Mouse (Mus musculus): ENCODE measurements around the gene B3gnt4. TPM values are rescaled to one million over a fixed set of nuclear protein-coding genes. Genes with fewer than 3 reads are reported as not detected.
"Not testable (repeated sequence)": the region's sequence is repeated elsewhere in the genome, so short reads cannot be mapped to it uniquely, and the experiment has no call there.

The B3gnt4 gene
- total and polyA plus RNA-seq, 2 experiments from 2014 or later = 1.7 to 2.5 TPM

GRCm38 (mm10) chr5:123489112-123489785 lies 21.0 kb upstream of the B3gnt4 start, which contains the start of the genes Lrrc43 and Il31:
Gene Lrrc43, plus strand, starts transcription at chr5:123489305.
Gene Il31, minus strand, starts transcription at chr5:123489489.
- Histone ChIP-seq H3K4me1 (ENCODE audit: insufficient read depth) (0 out of 2 replicates have a peak, but pooled peaks cover 4% of the 10 kb centered on the region), H3K27ac (ENCODE audit: low read depth, low read length) (no peak within 1 kb of the TSS), H3K9ac (no peak within 1 kb of the TSS), H3K4me2 (ENCODE audit: low read depth) (peak within 1 kb of the TSS; percentile 46), H3K27me3 (ENCODE audit: insufficient read depth, low read length) (no peaks in the 10 kb centered on the region), H3K4me3 (ENCODE audit: low read depth, low read length) (peak within 1 kb of the TSS; percentile 24), H3K9me3 (ENCODE audit: low read length) (no peaks in the 10 kb centered on the region), H3K36me3 (ENCODE audit: insufficient read depth) (no peaks in the 10 kb centered on the region)
- 6% methylated on average over 25 of the region's 25 CpGs for WGBS
- DNase-seq (peak; percentile 64), ATAC-seq (peak; percentile 73)
- TF ChIP-seq CTCF (IDR thresholded peaks at IDR 0.05; ENCODE audit: low read depth) = no peak

- Histone ChIP-seq H3K36me3 (ENCODE audit: insufficient read depth) (no peaks in the 10 kb centered on the region), H3K4me1 (ENCODE audit: insufficient read depth) (0 out of 2 replicates have a peak, but pooled peaks cover 4% of the 10 kb centered on the region), H3K9me3 (ENCODE audit: low read length) (no peaks in the 10 kb centered on the region), H3K27ac (ENCODE audit: low read depth, low read length) (no peak overlapping the region), H3K4me2 (ENCODE audit: low read depth) (no peak overlapping the region), H3K27me3 (ENCODE audit: insufficient read depth, low read length) (no peaks in the 10 kb centered on the region), H3K9ac (no peak overlapping the region), H3K4me3 (ENCODE audit: low read depth, low read length) (no peak overlapping the region)
- 78% methylated on average over 9 of the region's 9 CpGs for whole genome bisulfite sequencing
- no peak for DNase-seq
- TF ChIP-seq CTCF (IDR thresholded peaks at IDR 0.05; ENCODE audit: low read depth) = no peak
- no peak for ATAC-seq
Measured at GRCm38 (mm10) chr5:123489935-123490334, 20.3 kb upstream of the B3gnt4 start.

- Histone ChIP-seq H3K4me3 (ENCODE audit: low read depth, low read length) (no peak overlapping the region), H3K9ac (no peak overlapping the region), H3K9me3 (ENCODE audit: low read length) (no peaks in the 10 kb centered on the region), H3K4me1 (ENCODE audit: insufficient read depth) (no peaks in the 10 kb centered on the region), H3K27me3 (ENCODE audit: insufficient read depth, low read length) (no peaks in the 10 kb centered on the region), H3K36me3 (ENCODE audit: insufficient read depth) (no peaks in the 10 kb centered on the region), H3K4me2 (ENCODE audit: low read depth) (no peak overlapping the region), H3K27ac (ENCODE audit: low read depth, low read length) (no peak overlapping the region)
- TF ChIP-seq CTCF (IDR thresholded peaks at IDR 0.05; ENCODE audit: low read depth) = peak; percentile 73
- DNase-seq (peak; percentile 51), ATAC-seq (peak; percentile 71)
- WGBS = 48% methylated on average over 4 of the region's 4 CpGs
Measured at GRCm38 (mm10) chr5:123499717-123500116, 10.5 kb upstream of the B3gnt4 start.

- H3K27ac ChIP-seq (ENCODE audit: low read depth, low read length) = no peak overlapping the region
- WGBS = 81% methylated on average over 4 of the region's 4 CpGs
- H3K4me1 ChIP-seq (ENCODE audit: insufficient read depth) = no peaks in the 10 kb centered on the region
- TF ChIP-seq CTCF (IDR thresholded peaks at IDR 0.05; ENCODE audit: low read depth) = no peak
- DNase-seq = no peak
- no peaks in the 10 kb centered on the region for H3K36me3 ChIP-seq (ENCODE audit: insufficient read depth)
- no peak overlapping the region for H3K4me2 ChIP-seq (ENCODE audit: low read depth)
- no peak for ATAC-seq
- H3K9me3 ChIP-seq (ENCODE audit: low read length) = no peaks in the 10 kb centered on the region
- no peak overlapping the region for H3K4me3 ChIP-seq (ENCODE audit: low read depth, low read length)
- H3K9ac ChIP-seq = no peak overlapping the region
- peaks cover 3% of the 10 kb centered on the region; the same call in 1 of the 2 replicates for H3K27me3 ChIP-seq (ENCODE audit: insufficient read depth, low read length)
Measured at GRCm38 (mm10) chr5:123501973-123502372, 8.3 kb upstream of the B3gnt4 start.

- H3K27ac ChIP-seq (ENCODE audit: low read depth, low read length) = 0 out of 2 replicates have a peak overlapping the region, but pooled peaks have one; percentile 29
Measured at GRCm38 (mm10) chr5:123507936-123508723, 2.1 kb upstream of the B3gnt4 start.

GRCm38 (mm10) chr5:123508921-123509320 lies 1.3 kb upstream of the B3gnt4 start:
- Histone ChIP-seq H3K36me3 (ENCODE audit: insufficient read depth) (peaks cover 15% of the 10 kb centered on the region), H3K27ac (ENCODE audit: low read depth, low read length) (no peak overlapping the region), H3K27me3 (ENCODE audit: insufficient read depth, low read length) (peaks cover 3% of the 10 kb centered on the region; the same call in 1 of the 2 replicates), H3K9ac (peak overlapping the region; percentile 68), H3K4me3 (ENCODE audit: low read depth, low read length) (peak overlapping the region; percentile 62), H3K4me2 (ENCODE audit: low read depth) (peak overlapping the region; percentile 70), H3K9me3 (ENCODE audit: low read length) (no peaks in the 10 kb centered on the region), H3K4me1 (ENCODE audit: insufficient read depth) (0 out of 2 replicates have a peak, but pooled peaks cover 5% of the 10 kb centered on the region)
- peak; percentile 39 for DNase-seq
- 5% methylated on average over 12 of the region's 12 CpGs for WGBS
- no peak for TF ChIP-seq CTCF (IDR thresholded peaks at IDR 0.05; ENCODE audit: low read depth)
- ATAC-seq = no peak

More at GRCm38 (mm10) chr5:123507936-123508723, 2.1 kb upstream of the B3gnt4 start:
- H3K4me2 ChIP-seq (ENCODE audit: low read depth) = peak overlapping the region; percentile 70
- DNase-seq (peak; percentile 95), ATAC-seq (peak; percentile 94)
- 4% methylated on average over 58 of the region's 59 CpGs for WGBS
- H3K4me3 ChIP-seq (ENCODE audit: low read depth, low read length) = peak overlapping the region; percentile 62
- TF ChIP-seq CTCF (IDR thresholded peaks at IDR 0.05; ENCODE audit: low read depth) = peak; percentile 60
- H3K36me3 ChIP-seq (ENCODE audit: insufficient read depth) = peaks cover 15% of the 10 kb centered on the region
- 0 out of 2 replicates have a peak, but pooled peaks cover 5% of the 10 kb centered on the region for H3K4me1 ChIP-seq (ENCODE audit: insufficient read depth)
- no peaks in the 10 kb centered on the region for H3K9me3 ChIP-seq (ENCODE audit: low read length)
- peaks cover 3% of the 10 kb centered on the region; the same call in 1 of the 2 replicates for H3K27me3 ChIP-seq (ENCODE audit: insufficient read depth, low read length)
- H3K9ac ChIP-seq = peak overlapping the region; percentile 68

- DNase-seq; H3K27ac ChIP-seq (ENCODE audit: low read depth, low read length); H3K4me2 ChIP-seq (ENCODE audit: low read depth); H3K9me3 ChIP-seq (ENCODE audit: low read length); H3K4me3 ChIP-seq (ENCODE audit: low read depth, low read length); H3K9ac ChIP-seq; ATAC-seq; H3K27me3 ChIP-seq (ENCODE audit: insufficient read depth, low read length); H3K4me1 ChIP-seq (ENCODE audit: insufficient read depth): not testable (repeated sequence)
- H3K36me3 ChIP-seq (ENCODE audit: insufficient read depth) = peaks cover 28% of the 10 kb centered on the region
- 74% methylated on average over 3 of the region's 3 CpGs for WGBS
Measured at GRCm38 (mm10) chr5:123511426-123511825, 1.2 kb downstream of the B3gnt4 start.
